Mouse (Mus musculus): ENCODE data around the gene A030005K14Rik. TPM values are rescaled to one million over a fixed set of nuclear protein-coding genes. Genes with fewer than 3 reads are reported as not detected.

A030005K14Rik gene
- polyA plus RNA-seq, 1 experiment from 2014 or later, result not detected

- WGBS, result 91% methylated on average over 5 of the region's 5 CpGs
- Histone ChIP-seq H3K27me3 (ENCODE audit: control insufficient read depth, insufficient read depth, low read length) (no peaks in the 10 kb centered on the region), H3K36me3 (ENCODE audit: control insufficient read depth, insufficient read depth, low read length) (no peaks in the 10 kb centered on the region), H3K4me2 (ENCODE audit: low read depth, low read length, severe bottlenecking) (no peak within 1 kb of the TSS), H3K4me3 (ENCODE audit: low read depth, low read length) (no peak within 1 kb of the TSS), H3K27ac (ENCODE audit: low read depth, low read length) (no peak within 1 kb of the TSS), H3K4me1 (replicated peaks; ENCODE audit: control insufficient read depth, insufficient read depth, low read length) (no peaks in the 10 kb centered on the region), H3K9ac (ENCODE audit: low read length) (no peak within 1 kb of the TSS), H3K9me3 (ENCODE audit: control insufficient read depth, low read length) (no peaks in the 10 kb centered on the region)
- ATAC-seq (replicated peaks; ENCODE audit: low FRiP score), result no peak
- no peak for DNase-seq (ENCODE audit: low spot score)
Measured at GRCm38 (mm10) chr1:83044882-83045427, 14.2 kb downstream of the A030005K14Rik start, which contains the start of gene Gm47969. Gm47969 (plus strand) TSS chr1:83044932.

DNA sequence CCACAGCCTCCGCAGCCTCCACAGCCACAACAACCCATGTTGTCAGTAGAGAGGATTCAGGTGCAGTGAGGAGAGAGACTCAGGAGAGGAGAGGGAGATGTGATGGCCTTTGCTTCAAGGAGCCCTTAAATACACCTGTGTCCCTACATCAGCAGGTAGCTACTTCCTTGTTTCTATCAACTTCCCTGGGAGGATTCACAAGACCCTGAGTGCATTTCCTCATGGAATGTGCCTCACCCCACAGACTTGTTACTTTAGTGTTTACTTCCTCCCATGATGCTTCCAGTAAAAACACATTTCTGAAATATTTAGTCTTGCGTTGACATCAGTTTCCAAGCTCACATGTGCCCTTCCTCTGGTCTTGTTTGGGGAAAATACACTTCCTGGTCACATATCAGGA, 16.8 kb downstream of the A030005K14Rik start, which contains the start of gene Krtap28-10:
TSS of gene Krtap28-10 (minus strand) at position 101 of the 400 bp plus-strand sequence.
- Histone ChIP-seq H3K4me2 (ENCODE audit: low read depth, low read length, severe bottlenecking) (no peak within 1 kb of the TSS), H3K4me3 (ENCODE audit: low read depth, low read length) (no peak within 1 kb of the TSS), H3K9ac (ENCODE audit: low read length) (no peak within 1 kb of the TSS), H3K27ac (ENCODE audit: low read depth, low read length) (no peak within 1 kb of the TSS), H3K9me3 (ENCODE audit: control insufficient read depth, low read length) (no peaks in the 10 kb centered on the region), H3K4me1 (replicated peaks; ENCODE audit: control insufficient read depth, insufficient read depth, low read length) (peaks cover 2% of the 10 kb centered on the region; the same call in 1 of the 2 replicates), H3K36me3 (ENCODE audit: control insufficient read depth, insufficient read depth, low read length) (no peaks in the 10 kb centered on the region), H3K27me3 (ENCODE audit: control insufficient read depth, insufficient read depth, low read length) (no peaks in the 10 kb centered on the region; the same call in 1 of the 2 replicates)
- 90% methylated on average over 2 of the region's 2 CpGs for WGBS
- ATAC-seq (replicated peaks; ENCODE audit: low FRiP score), result no peak
- no peak for DNase-seq (ENCODE audit: low spot score)

- no peak for DNase-seq (ENCODE audit: low spot score)
- WGBS, result 78% methylated on average over 4 of the region's 4 CpGs
- 0 out of 2 replicates have a peak, but pooled peaks have one; percentile 19 for ATAC-seq (replicated peaks; ENCODE audit: low FRiP score)
Measured at GRCm38 (mm10) chr1:83039080-83039479, 20.1 kb downstream of the A030005K14Rik start.

DNA sequence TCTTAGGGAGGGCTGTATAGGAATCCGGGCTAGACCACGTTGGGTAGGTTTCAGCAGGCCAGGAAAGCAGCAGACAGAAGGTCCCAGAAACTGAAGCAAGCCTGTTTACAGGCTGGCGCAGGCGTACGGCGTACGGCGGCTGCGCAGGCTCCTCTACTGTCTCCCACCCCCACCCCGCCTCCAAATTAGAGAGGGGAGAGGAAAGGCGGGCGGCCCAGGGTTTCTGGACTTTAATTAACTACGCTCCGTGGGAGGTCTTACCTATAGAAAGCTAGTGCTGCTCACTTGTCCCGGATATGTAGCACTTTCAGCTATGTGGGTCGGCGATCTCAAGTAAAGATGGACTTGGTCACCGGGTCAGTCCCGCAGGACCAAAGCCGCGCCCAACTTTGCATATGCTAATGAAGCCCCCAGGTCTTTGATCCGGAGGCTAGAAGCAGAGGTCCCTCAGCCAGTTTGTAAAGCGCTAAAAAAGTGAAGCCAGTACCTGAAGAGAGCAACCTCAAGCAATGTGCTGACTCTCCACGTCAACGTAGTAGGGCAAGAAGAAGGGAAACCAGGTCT, 21.0 kb downstream of the A030005K14Rik start, which contains the start of gene Slc19a3:
TSS of gene Slc19a3 (minus strand) at position 340 of the 564 bp plus-strand sequence.
- Histone ChIP-seq H3K4me2 (ENCODE audit: low read depth, low read length, severe bottlenecking) (peak within 1 kb of the TSS; percentile 68), H3K4me3 (ENCODE audit: low read depth, low read length) (peak within 1 kb of the TSS; percentile 42), H3K9me3 (ENCODE audit: control insufficient read depth, low read length) (no peaks in the 10 kb centered on the region), H3K9ac (ENCODE audit: low read length) (peak within 1 kb of the TSS; percentile 54), H3K27me3 (ENCODE audit: control insufficient read depth, insufficient read depth, low read length) (no peaks in the 10 kb centered on the region; the same call in 1 of the 2 replicates), H3K36me3 (ENCODE audit: control insufficient read depth, insufficient read depth, low read length) (no peaks in the 10 kb centered on the region), H3K27ac (ENCODE audit: low read depth, low read length) (no peak within 1 kb of the TSS), H3K4me1 (replicated peaks; ENCODE audit: control insufficient read depth, insufficient read depth, low read length) (peaks cover 2% of the 10 kb centered on the region; the same call in 1 of the 2 replicates)
- DNase-seq (ENCODE audit: low spot score) (peak; percentile 70), ATAC-seq (replicated peaks; ENCODE audit: low FRiP score) (peak; percentile 89)
- under 1% methylated on average over 25 of the region's 25 CpGs for WGBS

More at GRCm38 (mm10) chr1:83039080-83039479, 20.1 kb downstream of the A030005K14Rik start:
- Histone ChIP-seq H3K4me1 (replicated peaks; ENCODE audit: control insufficient read depth, insufficient read depth, low read length) (peaks cover 2% of the 10 kb centered on the region; the same call in 1 of the 2 replicates), H3K36me3 (ENCODE audit: control insufficient read depth, insufficient read depth, low read length) (no peaks in the 10 kb centered on the region), H3K9ac (ENCODE audit: low read length) (no peak overlapping the region), H3K9me3 (ENCODE audit: control insufficient read depth, low read length) (no peaks in the 10 kb centered on the region), H3K27me3 (ENCODE audit: control insufficient read depth, insufficient read depth, low read length) (no peaks in the 10 kb centered on the region; the same call in 1 of the 2 replicates), H3K27ac (ENCODE audit: low read depth, low read length) (no peak overlapping the region), H3K4me3 (ENCODE audit: low read depth, low read length) (no peak overlapping the region), H3K4me2 (ENCODE audit: low read depth, low read length, severe bottlenecking) (no peak overlapping the region)

DNA sequence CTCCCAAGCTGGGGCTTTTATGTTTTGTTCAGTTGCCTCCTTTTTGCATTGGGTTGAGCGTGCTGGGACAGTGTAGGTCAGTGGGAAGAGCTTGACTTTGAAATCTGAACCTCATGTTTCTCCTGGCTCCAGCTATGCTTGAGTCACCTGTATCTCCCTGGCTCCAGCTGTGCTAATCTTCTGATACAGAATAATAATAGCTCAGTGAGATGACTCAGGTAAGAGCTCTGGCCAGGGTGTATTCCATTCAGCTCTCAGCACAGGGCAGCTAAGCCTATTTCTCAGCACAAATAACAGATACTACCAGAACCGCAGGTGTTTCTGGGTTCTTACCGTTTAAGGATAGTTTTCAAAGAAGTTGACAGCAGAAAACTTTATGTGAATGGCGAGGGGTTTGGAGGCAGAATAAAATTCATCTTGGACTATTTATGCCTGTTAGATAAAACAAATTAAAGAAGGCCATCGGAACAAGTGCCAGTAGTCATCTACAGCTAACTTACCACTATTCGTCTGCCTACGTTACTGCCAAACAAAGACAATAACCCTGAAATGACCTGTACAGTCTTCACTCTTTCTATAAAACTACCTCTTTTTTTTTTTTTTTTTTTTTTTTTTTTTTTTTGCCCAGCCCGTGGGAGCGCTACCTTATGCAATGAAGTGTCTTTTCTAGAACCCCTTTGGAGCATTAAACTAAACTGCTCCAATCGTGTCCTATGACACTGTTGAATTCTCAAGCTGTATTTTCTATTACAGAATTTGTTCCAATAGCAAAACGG, 22.1 kb downstream of the A030005K14Rik start:
- no peak for DNase-seq (ENCODE audit: low spot score)
- WGBS, result 65% methylated on average over 11 of the region's 11 CpGs
- Histone ChIP-seq H3K27ac (ENCODE audit: low read depth, low read length) (no peak overlapping the region), H3K4me2 (ENCODE audit: low read depth, low read length, severe bottlenecking) (no peak overlapping the region), H3K9ac (ENCODE audit: low read length) (no peak overlapping the region), H3K27me3 (ENCODE audit: control insufficient read depth, insufficient read depth, low read length) (no peaks in the 10 kb centered on the region; the same call in 1 of the 2 replicates), H3K36me3 (ENCODE audit: control insufficient read depth, insufficient read depth, low read length) (no peaks in the 10 kb centered on the region), H3K4me3 (ENCODE audit: low read depth, low read length) (no peak overlapping the region), H3K4me1 (replicated peaks; ENCODE audit: control insufficient read depth, insufficient read depth, low read length) (peaks cover 2% of the 10 kb centered on the region; the same call in 1 of the 2 replicates), H3K9me3 (ENCODE audit: control insufficient read depth, low read length) (no peaks in the 10 kb centered on the region)
- ATAC-seq (replicated peaks; ENCODE audit: low FRiP score), result no peak

- Histone ChIP-seq H3K27me3 (ENCODE audit: control insufficient read depth, insufficient read depth, low read length) (no peaks in the 10 kb centered on the region; the same call in 1 of the 2 replicates), H3K9me3 (ENCODE audit: control insufficient read depth, low read length) (no peaks in the 10 kb centered on the region), H3K4me3 (ENCODE audit: low read depth, low read length) (no peak overlapping the region), H3K4me2 (ENCODE audit: low read depth, low read length, severe bottlenecking) (no peak overlapping the region), H3K27ac (ENCODE audit: low read depth, low read length) (no peak overlapping the region), H3K36me3 (ENCODE audit: control insufficient read depth, insufficient read depth, low read length) (no peaks in the 10 kb centered on the region), H3K9ac (ENCODE audit: low read length) (no peak overlapping the region), H3K4me1 (replicated peaks; ENCODE audit: control insufficient read depth, insufficient read depth, low read length) (peaks cover 2% of the 10 kb centered on the region; the same call in 1 of the 2 replicates)
- 76% methylated on average over 5 of the region's 5 CpGs for WGBS
- no peak for ATAC-seq (replicated peaks; ENCODE audit: low FRiP score)
- no peak for DNase-seq (ENCODE audit: low spot score)
Measured at GRCm38 (mm10) chr1:83034509-83034908, 24.7 kb downstream of the A030005K14Rik start.

- Histone ChIP-seq H3K9me3 (ENCODE audit: control insufficient read depth, low read length) (no peaks in the 10 kb centered on the region), H3K27ac (ENCODE audit: low read depth, low read length) (no peak overlapping the region), H3K4me1 (replicated peaks; ENCODE audit: control insufficient read depth, insufficient read depth, low read length) (no peaks in the 10 kb centered on the region), H3K4me2 (ENCODE audit: low read depth, low read length, severe bottlenecking) (no peak overlapping the region), H3K27me3 (ENCODE audit: control insufficient read depth, insufficient read depth, low read length) (no peaks in the 10 kb centered on the region), H3K36me3 (ENCODE audit: control insufficient read depth, insufficient read depth, low read length) (no peaks in the 10 kb centered on the region), H3K9ac (ENCODE audit: low read length) (no peak overlapping the region), H3K4me3 (ENCODE audit: low read depth, low read length) (no peak overlapping the region)
- DNase-seq (ENCODE audit: low spot score), result no peak
- WGBS, result 90% methylated on average over 6 of the region's 6 CpGs
- no peak for ATAC-seq (replicated peaks; ENCODE audit: low FRiP score)
Measured at GRCm38 (mm10) chr1:83032508-83032907, 26.7 kb downstream of the A030005K14Rik start.

- 55% methylated on average over 1 of the region's 1 CpGs for WGBS
- H3K4me1 ChIP-seq (replicated peaks; ENCODE audit: control insufficient read depth, insufficient read depth, low read length), result no peaks in the 10 kb centered on the region
Measured at GRCm38 (mm10) chr1:83031950-83032349, 27.2 kb downstream of the A030005K14Rik start.

More at GRCm38 (mm10) chr1:83031950-83032349, 27.2 kb downstream of the A030005K14Rik start:
- H3K27me3 ChIP-seq (ENCODE audit: control insufficient read depth, insufficient read depth, low read length), result no peaks in the 10 kb centered on the region
- H3K4me3 ChIP-seq (ENCODE audit: low read depth, low read length), result no peak overlapping the region
- H3K9ac ChIP-seq (ENCODE audit: low read length), result no peak overlapping the region
- DNase-seq (ENCODE audit: low spot score), result no peak
- no peak overlapping the region for H3K4me2 ChIP-seq (ENCODE audit: low read depth, low read length, severe bottlenecking)
- no peak for ATAC-seq (replicated peaks; ENCODE audit: low FRiP score)
- no peaks in the 10 kb centered on the region for H3K9me3 ChIP-seq (ENCODE audit: control insufficient read depth, low read length)
- no peak overlapping the region for H3K27ac ChIP-seq (ENCODE audit: low read depth, low read length)
- no peaks in the 10 kb centered on the region for H3K36me3 ChIP-seq (ENCODE audit: control insufficient read depth, insufficient read depth, low read length)

Data from forebrain, embryonic 11.5 days (tissue).